Mouse (Mus musculus): ENCODE results near the gene Slc5a2.

- TF ChIP-seq CTCF (IDR thresholded peaks at IDR 0.05; ENCODE audit: extremely low read depth, insufficient read depth, low read length) (no peak), POLR2A (IDR thresholded peaks at IDR 0.05; ENCODE audit: extremely low read depth, insufficient read depth, low read length) (no peak)
Measured at GRCm38 (mm10) chr7:128220936-128221335, 44.5 kb upstream of the Slc5a2 start.

All from cortical plate, adult 2 months (tissue).